Comparison of ENCODE assay signal across 9 mouse cellular contexts in genomic region chr7:43672581-43673260, GRCm38 (mm10). TPM values are rescaled to one million over a fixed set of nuclear protein-coding genes. Genes with fewer than 3 reads are reported as not detected.
DNase-seq lines count a peak whose midpoint lies in the region; ATAC-seq and TF ChIP-seq lines count a peak whose summit lies in the region.
"Had no signal": no experiment of that assay in that cellular context is flagged by ENCODE, and none has a peak within 500 bp of the region (broad histone marks: within the 10 kb centered on the region; RNA-seq: fewer than 3 reads in every experiment).

No protein-coding gene starts in this region.

- 10% methylated on average over 10 of the region's 10 CpGs for WGBS in limb, embryonic 14.5 days

- ATAC-seq in G1E (ENCODE audit: extremely low read depth, insufficient number of reproducible peaks, low FRiP score, poor library complexity, severe bottlenecking): no peak
- ATAC-seq in limb, embryonic 14.5 days (ENCODE audit: low FRiP score, low read depth): no peak
- no peak for ATAC-seq in inflammation-experienced regulatory T-cells, adult 6 months

- no peak for TF ChIP-seq POLR2A in limb, embryonic 14.5 days (IDR thresholded peaks at IDR 0.05; ENCODE audit: borderline replicate concordance, extremely low read depth, insufficient read depth, insufficient read length)
- TF ChIP-seq POLR2A in myocyte (IDR thresholded peaks at IDR 0.05; ENCODE audit: insufficient read length, low read depth): no peak

- no peak for TF ChIP-seq CTCF in G1E (IDR thresholded peaks at IDR 0.05; ENCODE audit: low read depth, low read length)

- peaks cover 46% of the 10 kb centered on the region for H3K36me3 ChIP-seq in G1E (replicated peaks)
- H3K36me3 ChIP-seq in limb, embryonic 14.5 days (ENCODE audit: control insufficient read depth, insufficient read depth, low read length): peaks cover 32% of the 10 kb centered on the region
- H3K36me3 ChIP-seq in myocyte (ENCODE audit: control insufficient read depth, insufficient read depth): peaks cover 10% of the 10 kb centered on the region

- H3K9me3 ChIP-seq in G1E (replicated peaks): 0 out of 2 replicates have a peak, but pooled peaks cover 5% of the 10 kb centered on the region
- no peaks in the 10 kb centered on the region for H3K9me3 ChIP-seq in limb, embryonic 14.5 days (ENCODE audit: control insufficient read depth, low read length)

- peaks cover 27% of the 10 kb centered on the region for H3K4me1 ChIP-seq in G1E (ENCODE audit: insufficient read depth, low read depth, low read length)
- H3K4me1 ChIP-seq in limb, embryonic 14.5 days (ENCODE audit: control insufficient read depth, insufficient read depth, low read length): peaks cover 7% of the 10 kb centered on the region

- peak overlapping the region; percentile 61 for H3ac ChIP-seq in myocyte (ENCODE audit: control insufficient read depth, insufficient read length)

- peak overlapping the region; percentile 77 for H3K9ac ChIP-seq in limb, embryonic 14.5 days (ENCODE audit: low read depth, low read length, severe bottlenecking)

- peak overlapping the region; percentile 20; the same call in 1 of the 2 replicates for H3K27ac ChIP-seq in limb, embryonic 14.5 days (replicated peaks; ENCODE audit: low read depth, low read length)

- H3K27me3 ChIP-seq in G1E (ENCODE audit: insufficient read depth, low read length): no peaks in the 10 kb centered on the region
- no peaks in the 10 kb centered on the region for H3K27me3 ChIP-seq in limb, embryonic 14.5 days (ENCODE audit: control insufficient read depth, insufficient read depth, low read length)
- H3K27me3 ChIP-seq in myocyte (ENCODE audit: control insufficient read depth, insufficient read depth, insufficient read length): no peaks in the 10 kb centered on the region

- H3K4me2 ChIP-seq in limb, embryonic 14.5 days (replicated peaks; ENCODE audit: low read depth, low read length, severe bottlenecking): peak overlapping the region; percentile 69
- peak overlapping the region; percentile 82 for H3K4me2 ChIP-seq in myocyte (ENCODE audit: low read depth)

- peak overlapping the region; percentile 75 for H3K4me3 ChIP-seq in G1E (ENCODE audit: low read depth, low read length)
- H3K4me3 ChIP-seq in limb, embryonic 14.5 days (replicated peaks; ENCODE audit: low read length): peak overlapping the region; percentile 71
- H3K4me3 ChIP-seq in myocyte: peak overlapping the region; percentile 61

- peaks cover 20% of the 10 kb centered on the region for H3K79me2 ChIP-seq in myocyte (ENCODE audit: control insufficient read depth, insufficient read depth)

- DNase-seq in cerebellum, adult 9-11 months: peak; percentile 46
- DNase-seq in cerebellum, adult 18-20 months: no peak
- no peak for DNase-seq in G1E (ENCODE audit: low spot score)
- peak; percentile 6 for DNase-seq in forelimb bud, embryonic 11.5 days (ENCODE audit: low read depth, low spot score)
- DNase-seq in limb, embryonic 14.5 days (ENCODE audit: low spot score): peak; percentile 16
- no peak for DNase-seq in adrenal gland, adult 2 months

TF ChIP-seq in myocyte, 11 proteins besides CTCF, POLR2A, EP300 and RAD21:
- TF ChIP-seq E2F4 (IDR thresholded peaks at IDR 0.05; ENCODE audit: insufficient read depth) (no peak), SRF (IDR thresholded peaks at IDR 0.05; ENCODE audit: control insufficient read depth, insufficient read length, low read depth) (no peak), MYOG (IDR thresholded peaks at IDR 0.05; ENCODE audit: control insufficient read depth in 1 of 3, insufficient read depth in 1 of 3, insufficient read length in 2 of 3, low read depth in 2 of 3) (no peak), MAX (IDR thresholded peaks at IDR 0.05; ENCODE audit: low read depth) (no peak), CEBPB (IDR thresholded peaks at IDR 0.05; ENCODE audit: insufficient read depth, poor library complexity, severe bottlenecking) (no peak), REST (IDR thresholded peaks at IDR 0.05; ENCODE audit: insufficient read depth, insufficient read length) (no peak), TCF12 (IDR thresholded peaks at IDR 0.05; ENCODE audit: insufficient read depth, poor library complexity, severe bottlenecking) (no peak), USF1 (IDR thresholded peaks at IDR 0.05; ENCODE audit: low read depth) (no peak), TCF3 (IDR thresholded peaks at IDR 0.05; ENCODE audit: insufficient read length, low read depth) (no peak), POLR2AphosphoS2 (IDR thresholded peaks at IDR 0.05; ENCODE audit: insufficient read length, low read depth) (no peak), MYOD1 (IDR thresholded peaks at IDR 0.05; ENCODE audit: control insufficient read depth in 1 of 3, insufficient read length in 2 of 3, low read depth in 2 of 3) (no peak)
TF ChIP-seq in myocyte: peak in this region for 0.

RNA-seq across cellular contexts. Expression of gene Ctu1, which starts 0.9 kb away (rescaled TPM):
- total RNA-seq in G1E (2014; fragmentation: Nextera tagmentation) (2.5 and 2.7 TPM in 2 replicates), G1E (2017) (6.5 and 8.6 TPM in 2 replicates)
- polyA plus RNA-seq in G1E (2012) (14.9 and 20.9 TPM in 2 replicates), myocyte (2012; fragmentation: generic; extraction: Trizol) (9.9 TPM)
- 13.4 and 15.8 TPM in 2 replicates for polyA plus RNA-seq in limb, embryonic 14.5 days (2012; rRNA removed)
- 11.2 and 12.0 TPM in 2 replicates for polyA plus RNA-seq in limb, embryonic 14.5 days (2014; fragmentation: Nextera tagmentation; extraction: Ambion mirVana)
- polyA plus RNA-seq in inflammation-experienced regulatory T-cells, adult 6 months (2017; shearing (Covaris generic)): 1 to 10 TPM; 1.1 to 2.0 (median 1.3) TPM
- 10 to 100 TPM in 1 of 2 experiments, 1 to 10 TPM in 1; 9.9 to 10.4 TPM for total RNA-seq in adrenal gland, adult 2 months (2021)
- polyA plus RNA-seq in adrenal gland, adult 2 months (2012; rRNA removed): 20.1 and 21.3 TPM in 2 replicates

RNA-seq across cellular contexts. Expression of gene Siglece, which starts 12.8 kb away (rescaled TPM):
- total RNA-seq in G1E (2014; fragmentation: Nextera tagmentation): 1.2 TPM in 1 of 2 replicates, not detected in the other
- total RNA-seq in G1E (2017): 0.05 TPM in 1 of 2 replicates, not detected in the other
- not detected in 2 replicates for polyA plus RNA-seq in G1E (2012)
- 0.65 and 1.1 TPM in 2 replicates for polyA plus RNA-seq in limb, embryonic 14.5 days (2012; rRNA removed)
- polyA plus RNA-seq in limb, embryonic 14.5 days (2014; fragmentation: Nextera tagmentation; extraction: Ambion mirVana): 0.55 and 1.1 TPM in 2 replicates
- not detected for polyA plus RNA-seq in myocyte (2012; fragmentation: generic; extraction: Trizol)
- polyA plus RNA-seq in inflammation-experienced regulatory T-cells, adult 6 months (2017; shearing (Covaris generic)): under 1 TPM; 0.45 to 0.78 (median 0.51) TPM
- 1 to 10 TPM; 3.5 to 5.0 TPM for total RNA-seq in adrenal gland, adult 2 months (2021)
- 3.6 and 5.3 TPM in 2 replicates for polyA plus RNA-seq in adrenal gland, adult 2 months (2012; rRNA removed)

RNA-seq across cellular contexts. Expression of gene Klk14, which starts 17.5 kb away (rescaled TPM):
- total RNA-seq in G1E (2014; fragmentation: Nextera tagmentation) (not detected in 2 replicates), G1E (2017) (not detected in 2 replicates)
- polyA plus RNA-seq in G1E (2012) (not detected in 2 replicates), myocyte (2012; fragmentation: generic; extraction: Trizol) (not detected)
- 0.14 and 0.20 TPM in 2 replicates for polyA plus RNA-seq in limb, embryonic 14.5 days (2012; rRNA removed)
- not detected in 2 replicates for polyA plus RNA-seq in limb, embryonic 14.5 days (2014; fragmentation: Nextera tagmentation; extraction: Ambion mirVana)
- polyA plus RNA-seq in inflammation-experienced regulatory T-cells, adult 6 months (2017; shearing (Covaris generic)): not detected
- total RNA-seq in adrenal gland, adult 2 months (2021): not detected
- polyA plus RNA-seq in adrenal gland, adult 2 months (2012; rRNA removed): not detected in 2 replicates
- total RNA-seq: left cerebral cortex, postnatal 25 days had no signal

RNA-seq across cellular contexts. Expression of gene Ceacam18, which starts 38.2 kb away (rescaled TPM):
- total RNA-seq in G1E (2014; fragmentation: Nextera tagmentation): not detected in 2 replicates
- total RNA-seq in G1E (2017): 0.16 and 0.29 TPM in 2 replicates
- not detected in 2 replicates for polyA plus RNA-seq in G1E (2012)
- not detected in 2 replicates for polyA plus RNA-seq in limb, embryonic 14.5 days (2012; rRNA removed)
- not detected in 2 replicates for polyA plus RNA-seq in limb, embryonic 14.5 days (2014; fragmentation: Nextera tagmentation; extraction: Ambion mirVana)
- polyA plus RNA-seq in myocyte (2012; fragmentation: generic; extraction: Trizol): not detected
- not detected for polyA plus RNA-seq in inflammation-experienced regulatory T-cells, adult 6 months (2017; shearing (Covaris generic))
- not detected for total RNA-seq in adrenal gland, adult 2 months (2021)
- polyA plus RNA-seq in adrenal gland, adult 2 months (2012; rRNA removed): not detected in 2 replicates
- total RNA-seq: left cerebral cortex, postnatal 25 days had no signal

RNA-seq across cellular contexts. Expression of gene Klk13, which starts 39.6 kb away (rescaled TPM):
- total RNA-seq in G1E (2014; fragmentation: Nextera tagmentation): not detected in 2 replicates
- 0.27 TPM in 1 of 2 replicates, not detected in the other for total RNA-seq in G1E (2017)
- not detected in 2 replicates for polyA plus RNA-seq in G1E (2012)
- 1.7 and 1.8 TPM in 2 replicates for polyA plus RNA-seq in limb, embryonic 14.5 days (2012; rRNA removed)
- 2.9 and 3.7 TPM in 2 replicates for polyA plus RNA-seq in limb, embryonic 14.5 days (2014; fragmentation: Nextera tagmentation; extraction: Ambion mirVana)
- polyA plus RNA-seq in myocyte (2012; fragmentation: generic; extraction: Trizol): not detected
- under 1 TPM in 1 of 3 experiments, not detected in 2; 0.38 TPM for polyA plus RNA-seq in inflammation-experienced regulatory T-cells, adult 6 months (2017; shearing (Covaris generic))
- not detected for total RNA-seq in adrenal gland, adult 2 months (2021)
- polyA plus RNA-seq in adrenal gland, adult 2 months (2012; rRNA removed): 0.12 and 0.36 TPM in 2 replicates
- total RNA-seq: left cerebral cortex, postnatal 25 days had no signal

Comparison
In these comparisons a context has a peak if more than half of its experiments do, and no peak if none do; other contexts are left out.
1. DNase-seq: peak in cerebellum, adult 9-11 months (single experiment), forelimb bud, embryonic 11.5 days (single experiment) and limb, embryonic 14.5 days (single experiment); none in cerebellum, adult 18-20 months (0 of 2), G1E (single experiment) and adrenal gland, adult 2 months (single experiment).
2. Peak in every context shown above with its lines, with median percentiles within 50 percentile points of each other: H3K4me3 ChIP-seq.